Comparison of ENCODE assay signal across 8 mouse cellular contexts in genomic region chr13:55321434-55322129, GRCm38 (mm10). TPM values are rescaled to one million over a fixed set of nuclear protein-coding genes. Genes with fewer than 3 reads are reported as not detected.
A peak's percentile ranks its signal among the peaks of the same experiment; 100 is the strongest.
DNase-seq lines count a peak whose midpoint lies in the region; ATAC-seq and TF ChIP-seq lines count a peak whose summit lies in the region.

Gene Rab24, minus strand, starts transcription at chr13:55321946.

- ATAC-seq in embryonic facial prominence, embryonic 14.5 days (ENCODE audit: low read depth), result peak; percentile 94
- peak; percentile 84 for ATAC-seq in limb, embryonic 15.5 days (ENCODE audit: insufficient number of reproducible peaks, low FRiP score, low TSS enrichment, low read depth)
- peak; percentile 87 for ATAC-seq in midbrain, postnatal 0 days (ENCODE audit: low FRiP score)

- no peaks in the 10 kb centered on the region for H3K9me3 ChIP-seq in embryonic facial prominence, embryonic 14.5 days (ENCODE audit: control insufficient read depth, low read length)
- no peaks in the 10 kb centered on the region for H3K9me3 ChIP-seq in limb, embryonic 15.5 days
- no peaks in the 10 kb centered on the region for H3K9me3 ChIP-seq in midbrain, postnatal 0 days (ENCODE audit: low read length)

- TF ChIP-seq CTCF in heart, adult 2 months (IDR thresholded peaks at IDR 0.05), result no peak
- TF ChIP-seq CTCF in midbrain, postnatal 0 days (IDR thresholded peaks at IDR 0.05), result no peak

- H3K4me3 ChIP-seq in embryonic facial prominence, embryonic 14.5 days (ENCODE audit: low read depth, low read length), result peak within 1 kb of the TSS; percentile 71
- H3K4me3 ChIP-seq in heart, adult 2 months, result peak within 1 kb of the TSS; percentile 84
- H3K4me3 ChIP-seq in limb, embryonic 15.5 days, result peak within 1 kb of the TSS; percentile 90
- peak within 1 kb of the TSS; percentile 99 for H3K4me3 ChIP-seq in midbrain, postnatal 0 days (ENCODE audit: low read depth, low read length)

- H3K4me2 ChIP-seq in embryonic facial prominence, embryonic 14.5 days (ENCODE audit: low read depth, low read length), result peak within 1 kb of the TSS; percentile 75
- H3K4me2 ChIP-seq in limb, embryonic 15.5 days, result peak within 1 kb of the TSS; percentile 69
- H3K4me2 ChIP-seq in midbrain, postnatal 0 days (ENCODE audit: low read depth, low read length, poor library complexity, severe bottlenecking), result peak within 1 kb of the TSS; percentile 86

- peak within 1 kb of the TSS; percentile 85 for H3K9ac ChIP-seq in embryonic facial prominence, embryonic 14.5 days (ENCODE audit: low read depth, low read length)
- H3K9ac ChIP-seq in heart, adult 2 months (ENCODE audit: low read depth, low read length), result peak within 1 kb of the TSS; percentile 90
- H3K9ac ChIP-seq in limb, embryonic 15.5 days, result peak within 1 kb of the TSS; percentile 98
- peak within 1 kb of the TSS; percentile 91 for H3K9ac ChIP-seq in midbrain, postnatal 0 days (replicated peaks; ENCODE audit: low read length, poor library complexity, severe bottlenecking)

- WGBS in embryonic facial prominence, embryonic 14.5 days, result 1% methylated on average over 33 of the region's 73 CpGs
- WGBS in heart, adult 2 months, result under 1% methylated on average over 72 of the region's 73 CpGs
- under 1% methylated on average over 73 of the region's 73 CpGs for WGBS in limb, embryonic 15.5 days
- under 1% methylated on average over 73 of the region's 73 CpGs for WGBS in midbrain, postnatal 0 days

- H3K79me2 ChIP-seq in heart, adult 2 months (replicated peaks; ENCODE audit: control insufficient read depth, insufficient read depth, low read length), result peaks cover 3% of the 10 kb centered on the region; the same call in 1 of the 2 replicates

- no peak for TF ChIP-seq EP300 in heart, adult 2 months (IDR thresholded peaks at IDR 0.05; ENCODE audit: insufficient read depth, low read depth, low read length)

- peaks cover 8% of the 10 kb centered on the region; the same call in 1 of the 2 replicates for H3K4me1 ChIP-seq in embryonic facial prominence, embryonic 14.5 days (ENCODE audit: control insufficient read depth, insufficient read depth, low read length)
- peaks cover 3% of the 10 kb centered on the region for H3K4me1 ChIP-seq in heart, adult 2 months (ENCODE audit: control insufficient read depth, insufficient read depth, low read length)
- peaks cover 38% of the 10 kb centered on the region for H3K4me1 ChIP-seq in limb, embryonic 15.5 days
- H3K4me1 ChIP-seq in midbrain, postnatal 0 days (ENCODE audit: insufficient read depth, low read length), result peaks cover 11% of the 10 kb centered on the region

- intact Hi-C loops in heart, adult 2 months (cut with DNase I), result loop anchor here (5.0 to 10.0 kb wide), 3 partner anchors 109 to 217 kb away; partner anchors contain the start of genes Uimc1 and Zfp346

- peak; percentile 89 for DNase-seq in 416B (ENCODE audit: low read depth)
- peak; percentile 74 to 82 for DNase-seq in adrenal gland, postnatal 4 days (ENCODE audit: low spot score in 2 of 2)
- peak; percentile 96 for DNase-seq in embryonic facial prominence, embryonic 14.5 days (ENCODE audit: low spot score)
- DNase-seq in heart, adult 2 months, result peak; percentile 92
- peak; percentile 82 to 88 for DNase-seq in kidney, adult 8-10 months
- DNase-seq in midbrain, postnatal 0 days (ENCODE audit: low spot score), result peak; percentile 96
- DNase-seq in spleen, postnatal 10 days (ENCODE audit: low spot score in 2 of 2), result peak; percentile 85 to 93

- peak; percentile 78 for TF ChIP-seq POLR2A in heart, adult 2 months (IDR thresholded peaks at IDR 0.05; ENCODE audit: insufficient read depth, low read depth, low read length)

- H3K27ac ChIP-seq in embryonic facial prominence, embryonic 14.5 days (replicated peaks; ENCODE audit: low read depth, low read length), result peak within 1 kb of the TSS; percentile 81
- peak within 1 kb of the TSS; percentile 85 for H3K27ac ChIP-seq in heart, adult 2 months
- H3K27ac ChIP-seq in limb, embryonic 15.5 days, result peak within 1 kb of the TSS; percentile 87
- H3K27ac ChIP-seq in midbrain, postnatal 0 days (ENCODE audit: low read depth, low read length), result peak within 1 kb of the TSS; percentile 76

- H3K27me3 ChIP-seq in embryonic facial prominence, embryonic 14.5 days (replicated peaks; ENCODE audit: control insufficient read depth, insufficient read depth, low read length), result no peaks in the 10 kb centered on the region
- no peaks in the 10 kb centered on the region for H3K27me3 ChIP-seq in heart, adult 2 months (ENCODE audit: control insufficient read depth, insufficient read depth, low read length)
- H3K27me3 ChIP-seq in limb, embryonic 15.5 days, result no peaks in the 10 kb centered on the region
- H3K27me3 ChIP-seq in midbrain, postnatal 0 days (ENCODE audit: insufficient read depth, low read length), result no peaks in the 10 kb centered on the region

- peaks cover 73% of the 10 kb centered on the region for H3K36me3 ChIP-seq in embryonic facial prominence, embryonic 14.5 days (ENCODE audit: control insufficient read depth, insufficient read depth, low read length)
- H3K36me3 ChIP-seq in heart, adult 2 months (ENCODE audit: control insufficient read depth, insufficient read depth, low read length), result no peaks in the 10 kb centered on the region
- peaks cover 67% of the 10 kb centered on the region for H3K36me3 ChIP-seq in limb, embryonic 15.5 days
- peaks cover 23% of the 10 kb centered on the region for H3K36me3 ChIP-seq in midbrain, postnatal 0 days (ENCODE audit: insufficient read depth, low read length)

RNA-seq across cellular contexts. Expression of gene Rab24, which starts in this region (rescaled TPM):
- 10 to 100 TPM; 79.8 to 86.9 TPM for total RNA-seq in adrenal gland, postnatal 4 days (2021)
- 92.1 and 102 TPM in 2 replicates for polyA plus RNA-seq in embryonic facial prominence, embryonic 14.5 days (2014; fragmentation: Nextera tagmentation; extraction: Ambion mirVana)
- total RNA-seq in heart, adult 2 months (2021), result 10 to 100 TPM; 29.1 to 37.2 TPM
- 60.6 and 68.9 TPM in 2 replicates for polyA plus RNA-seq in heart, adult 2 months (2012; rRNA removed)
- 110 and 119 TPM in 2 replicates for polyA plus RNA-seq in limb, embryonic 15.5 days (2015; fragmentation: Nextera tagmentation; extraction: Ambion mirVana)
- 70.0 and 88.1 TPM in 2 replicates for total RNA-seq in midbrain, postnatal 0 days (2014; rRNA removed)
- 83.2 and 84.2 TPM in 2 replicates for polyA plus RNA-seq in midbrain, postnatal 0 days (2015; fragmentation: Nextera tagmentation; extraction: Ambion mirVana)

Comparison
In these comparisons a context has a peak if more than half of its experiments do, and no peak if none do; other contexts are left out.
1. Peak in every context shown above with its lines: DNase-seq, ATAC-seq, H3K4me3 ChIP-seq and H3K27ac ChIP-seq.